Mouse (Mus musculus) kidney, postnatal 0 days (tissue): ENCODE data around the gene Ndufaf2. TPM values are rescaled to one million over a fixed set of nuclear protein-coding genes. Genes with fewer than 3 reads are reported as not detected.
A peak's percentile ranks its signal among the peaks of the same experiment; 100 is the strongest.

Experiments
- ATAC-seq: fragments of 200-750 bp; cut with Nextera tagmentation; replicated peaks from 2 replicates; pipeline ENCODE4 v1.8.0; 2017; ENCODE audit warnings: low read depth, moderate number of reproducible peaks, moderate TSS enrichment, moderate library complexity; ENCODE audit not compliant: low FRiP score
- DNase-seq: peaks from one replicate; pipeline ENCODE4 v3.0.0-alpha.2; 2016; ENCODE audit warnings: low spot score
- H3K27ac ChIP-seq: fragments of 300-500 bp; sonication (generic); 2 replicates; pipeline ENCODE4 v1.5.1; 2014; ENCODE audit warnings: mild to moderate bottlenecking
- H3K27me3 ChIP-seq: fragments of 300-500 bp; sonication (generic); 2 replicates; pipeline ENCODE4 v1.6.1; 2014; ENCODE audit warnings: low read length, mixed read lengths; ENCODE audit not compliant: insufficient read depth
- H3K36me3 ChIP-seq: fragments of 300-500 bp; sonication (generic); 2 replicates; pipeline ENCODE4 v1.6.1; 2014; ENCODE audit warnings: low read length, mixed read lengths; ENCODE audit not compliant: insufficient read depth
- H3K4me1 ChIP-seq: fragments of 300-500 bp; sonication (generic); replicated peaks from 2 replicates; pipeline ENCODE4 v1.6.1; 2014; ENCODE audit warnings: antibody characterized with exemption, low read length, mixed read lengths; ENCODE audit not compliant: insufficient read depth
- H3K4me2 ChIP-seq: fragments of 300-500 bp; sonication (generic); 2 replicates; pipeline ENCODE4 v1.6.1; 2014; ENCODE audit warnings: mild to moderate bottlenecking, low read length, moderate library complexity, mixed read lengths
- H3K4me3 ChIP-seq: fragments of 300-500 bp; sonication (generic); replicated peaks from 2 replicates; pipeline ENCODE4 v1.5.1; 2014; ENCODE audit warnings: low read depth, low read length
- H3K9ac ChIP-seq: fragments of 300-500 bp; sonication (generic); 2 replicates; pipeline ENCODE4 v1.6.1; 2014; ENCODE audit warnings: low read depth, low read length
- H3K9me3 ChIP-seq: fragments of 300-500 bp; sonication (generic); replicated peaks from 2 replicates; pipeline ENCODE4 v1.6.1; 2016; ENCODE audit warnings: low read length, inconsistent platforms, mixed read lengths
- CTCF ChIP-seq: IDR thresholded peaks from 2 replicates; pipeline ENCODE4 v1.5.1; 2016; ENCODE audit warnings: antibody characterized with exemption, low read depth, mild to moderate bottlenecking, moderate library complexity
- WGBS: fragments of 180-500 bp; shearing (Covaris S2); extraction: QIAGEN DNeasy Blood & Tissue Kit; methylation state at CpG from one replicate; pipeline ENCODE4 v1.1.7; 2014; 5-methylcytosine and 5-hydroxymethylcytosine counted together
- polyA plus RNA-seq: library from polyadenylated mRNA; unstranded; fragments of >200 nt; fragmentation: Nextera tagmentation; extraction: Ambion mirVana; gene quantifications from 2 replicates; pipeline ENCODE4 v1.2.1, GENCODE M21; 2015

Ndufaf2 gene
- polyA plus RNA-seq, 1 experiment from 2014 or later = 79.3 TPM

DNA sequence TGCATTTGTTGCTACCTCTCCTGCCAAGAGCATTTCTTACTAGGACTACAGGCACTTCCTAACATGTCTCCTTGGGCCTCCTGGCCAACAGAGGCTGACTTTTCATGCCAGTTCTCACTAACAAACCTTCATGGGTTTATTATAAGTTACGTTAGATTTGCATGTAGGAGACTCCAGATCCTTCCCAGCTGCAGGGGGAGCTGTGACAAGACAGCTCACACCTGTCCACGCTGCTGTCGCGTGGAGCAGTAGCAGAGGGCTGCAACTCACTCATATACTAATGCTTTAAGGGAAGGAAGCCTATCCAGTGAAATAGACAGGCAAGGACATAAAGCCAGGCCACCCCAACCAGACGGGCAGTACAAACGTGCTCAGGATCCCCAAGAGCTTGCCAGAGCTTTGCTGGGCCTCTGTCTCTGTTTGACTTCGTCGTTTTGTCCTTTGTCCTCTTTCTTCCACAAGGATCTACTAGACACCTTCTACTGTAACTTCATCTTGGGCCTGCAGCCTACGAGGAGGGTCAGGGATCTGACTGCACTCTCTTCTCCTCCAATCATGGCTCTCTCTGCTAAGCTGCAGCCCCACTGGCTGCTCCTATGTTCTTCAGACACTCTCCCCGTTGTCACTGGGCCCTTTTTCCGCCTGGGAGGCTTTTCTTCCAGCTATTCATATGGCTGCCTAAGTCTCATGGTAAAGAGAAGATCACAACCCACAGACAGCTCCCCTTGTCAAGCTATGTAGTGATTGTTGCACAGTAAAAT is 94.9 kb downstream of the Ndufaf2 start:
- ATAC-seq = no peak
- Histone ChIP-seq H3K4me2 (no peak overlapping the region), H3K4me1 (peaks cover 10% of the 10 kb centered on the region), H3K27ac (no peak overlapping the region), H3K27me3 (no peaks in the 10 kb centered on the region), H3K9ac (no peak overlapping the region), H3K9me3 (no peaks in the 10 kb centered on the region), H3K36me3 (no peaks in the 10 kb centered on the region), H3K4me3 (no peak overlapping the region)
- TF ChIP-seq CTCF = no peak
- DNase-seq = no peak
- 72% methylated on average over 11 of the region's 11 CpGs for WGBS

DNA sequence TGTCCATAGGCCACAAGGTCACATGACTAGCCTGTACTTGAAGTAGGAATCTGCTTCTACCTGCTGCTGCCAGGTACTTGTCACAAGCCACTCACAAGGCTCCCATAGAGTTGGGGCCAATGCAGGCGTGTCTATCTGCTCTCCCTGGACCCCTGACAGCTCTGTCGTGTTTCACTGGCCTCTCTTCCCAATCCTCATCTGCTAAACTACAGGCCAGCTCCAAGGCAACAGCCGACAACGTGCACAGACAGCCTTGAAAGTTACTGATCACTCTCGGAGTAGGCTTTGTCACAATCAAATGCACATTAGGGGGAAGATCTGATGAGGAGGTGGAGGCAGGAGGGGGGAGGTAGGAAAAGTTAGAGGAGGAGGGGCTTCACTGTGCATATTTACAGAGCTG is 95.5 kb downstream of the Ndufaf2 start:
- no peak overlapping the region for H3K4me2 ChIP-seq
- TF ChIP-seq CTCF = no peak
- no peak overlapping the region for H3K27ac ChIP-seq
- H3K36me3 ChIP-seq = no peaks in the 10 kb centered on the region
- no peaks in the 10 kb centered on the region for H3K27me3 ChIP-seq
- DNase-seq (no peak), ATAC-seq (no peak)
- H3K9ac ChIP-seq = no peak overlapping the region
- no peaks in the 10 kb centered on the region for H3K9me3 ChIP-seq
- H3K4me1 ChIP-seq = peaks cover 10% of the 10 kb centered on the region
- no peak overlapping the region for H3K4me3 ChIP-seq
- WGBS = 81% methylated on average over 5 of the region's 5 CpGs

DNA sequence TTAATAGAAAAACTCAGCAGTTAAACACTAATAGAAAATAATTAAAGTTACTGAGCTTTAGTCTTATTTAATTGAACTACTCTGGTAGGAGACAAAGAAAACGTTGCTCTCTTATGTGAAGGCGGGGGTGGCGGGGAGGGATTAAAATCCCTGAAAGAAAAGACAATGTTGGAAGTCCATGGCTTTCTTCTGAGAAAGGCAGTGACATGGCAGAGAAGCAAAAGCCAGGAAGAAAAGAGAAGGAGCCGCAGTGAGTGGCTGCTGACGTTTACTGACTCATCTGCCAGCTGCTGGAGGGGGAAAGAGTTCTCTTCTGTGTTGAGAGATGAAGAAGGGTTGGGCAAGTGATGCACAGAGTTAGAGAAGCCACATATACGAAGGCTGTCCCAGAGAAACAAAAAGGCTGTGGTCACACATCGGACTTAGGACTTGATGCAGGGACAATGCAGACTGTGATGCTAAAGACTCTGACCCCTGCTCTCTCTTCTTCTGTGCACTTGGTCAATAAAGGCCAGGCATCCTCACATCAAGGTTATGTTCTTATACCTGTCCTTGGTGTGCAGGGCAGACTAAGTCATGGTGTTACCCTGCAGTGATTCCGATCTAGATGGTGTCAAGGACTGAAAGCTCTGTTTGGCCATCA is 97.4 kb downstream of the Ndufaf2 start:
- DNase-seq = no peak
- WGBS = 61% methylated on average over 8 of the region's 8 CpGs
- no peak for TF ChIP-seq CTCF

DNA sequence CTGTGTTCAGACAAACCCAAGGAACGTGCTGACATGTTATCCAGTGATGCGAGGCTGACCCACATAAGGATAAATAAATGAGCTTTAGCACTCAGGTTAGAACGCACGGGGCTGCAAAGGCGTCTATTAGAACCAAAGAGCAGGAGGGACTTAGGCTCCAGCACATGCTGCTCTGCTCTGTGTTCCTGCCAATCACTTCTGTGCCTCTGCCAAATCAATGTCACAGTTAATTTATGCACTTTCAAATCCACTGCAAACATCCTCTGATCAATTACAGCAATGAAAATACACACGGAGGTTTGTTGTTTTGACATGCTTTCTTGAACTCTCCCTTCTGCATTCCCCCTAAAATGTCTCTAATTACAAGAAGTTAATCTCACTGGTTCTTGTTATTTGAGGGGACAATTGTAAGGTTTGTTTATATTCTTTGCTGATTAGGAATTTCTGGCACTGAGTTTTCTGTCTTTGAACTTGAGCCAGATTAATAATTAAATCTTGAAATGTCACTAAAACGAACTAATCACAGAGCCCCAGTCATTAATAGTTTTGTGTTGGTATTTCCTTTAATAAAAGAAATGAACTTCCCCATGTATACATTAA is 98.0 kb downstream of the Ndufaf2 start:
- Histone ChIP-seq H3K9ac (no peak overlapping the region), H3K9me3 (no peaks in the 10 kb centered on the region), H3K4me2 (no peak overlapping the region), H3K36me3 (no peaks in the 10 kb centered on the region), H3K27ac (0 out of 2 replicates have a peak overlapping the region, but pooled peaks have one; percentile 9), H3K4me1 (peaks cover 18% of the 10 kb centered on the region), H3K27me3 (no peaks in the 10 kb centered on the region), H3K4me3 (no peak overlapping the region)
- ATAC-seq = no peak
- WGBS = 25% methylated on average over 7 of the region's 7 CpGs
- peak; percentile 73 for DNase-seq
- TF ChIP-seq CTCF = no peak

More for the DNA sequence above, 97.4 kb downstream of the Ndufaf2 start:
- Histone ChIP-seq H3K4me3 (no peak overlapping the region), H3K4me1 (peaks cover 18% of the 10 kb centered on the region), H3K9ac (no peak overlapping the region), H3K27me3 (no peaks in the 10 kb centered on the region), H3K9me3 (no peaks in the 10 kb centered on the region), H3K27ac (no peak overlapping the region), H3K36me3 (no peaks in the 10 kb centered on the region), H3K4me2 (no peak overlapping the region)
- ATAC-seq = no peak

DNA sequence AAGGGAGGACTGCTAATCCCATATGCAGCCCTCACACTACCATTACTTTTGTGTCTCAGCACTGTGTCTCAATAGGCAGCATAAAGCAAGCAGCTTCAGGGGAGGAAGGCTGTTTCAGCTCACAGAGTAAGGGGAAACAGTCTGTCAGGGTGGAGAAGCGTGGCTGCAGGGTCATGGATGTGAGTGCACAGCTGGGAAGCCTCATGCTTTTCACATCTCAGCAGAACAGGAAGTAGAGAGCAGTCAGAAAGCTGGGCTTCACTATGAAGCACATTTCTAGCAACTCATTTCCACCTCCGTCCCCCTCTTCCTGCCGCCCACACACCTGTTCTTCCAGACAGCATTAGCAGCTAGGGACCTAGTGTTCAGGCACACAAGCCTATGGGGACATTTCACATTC is 101.5 kb downstream of the Ndufaf2 start:
- Histone ChIP-seq H3K27me3 (no peaks in the 10 kb centered on the region), H3K9ac (no peak overlapping the region), H3K9me3 (no peaks in the 10 kb centered on the region), H3K4me3 (no peak overlapping the region), H3K36me3 (no peaks in the 10 kb centered on the region), H3K4me2 (no peak overlapping the region), H3K27ac (peak overlapping the region; percentile 42; the same call in 1 of the 2 replicates), H3K4me1 (peaks cover 18% of the 10 kb centered on the region)
- TF ChIP-seq CTCF = no peak
- DNase-seq = peak; percentile 87
- ATAC-seq = peak; percentile 78
- WGBS = 17% methylated on average over 3 of the region's 3 CpGs

DNA sequence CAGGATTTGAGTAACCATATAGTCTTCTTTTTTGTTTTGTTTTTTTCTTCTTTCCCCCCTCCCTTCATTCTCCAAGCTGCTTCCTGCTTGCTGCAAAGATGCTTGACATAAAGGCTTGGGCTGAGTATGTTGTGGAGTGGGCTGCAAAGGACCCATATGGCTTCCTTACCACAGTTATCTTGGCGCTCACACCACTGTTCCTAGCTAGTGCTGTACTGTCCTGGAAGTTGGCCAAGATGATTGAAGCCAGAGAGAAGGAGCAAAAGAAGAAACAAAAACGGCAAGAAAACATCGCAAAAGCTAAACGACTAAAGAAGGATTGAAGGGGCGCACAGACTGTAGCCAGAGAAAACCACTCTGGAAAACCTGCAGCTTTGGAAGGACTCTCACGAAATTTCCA is 111.1 kb downstream of the Ndufaf2 start:
- no peak overlapping the region for H3K27ac ChIP-seq
- no peak overlapping the region for H3K4me3 ChIP-seq
- DNase-seq = no peak

More for the DNA sequence above, 111.1 kb downstream of the Ndufaf2 start:
- Histone ChIP-seq H3K9me3 (no peaks in the 10 kb centered on the region), H3K27me3 (no peaks in the 10 kb centered on the region), H3K36me3 (no peaks in the 10 kb centered on the region), H3K9ac (no peak overlapping the region), H3K4me2 (no peak overlapping the region), H3K4me1 (peaks cover 10% of the 10 kb centered on the region; the same call in 1 of the 2 replicates)
- no peak for ATAC-seq
- WGBS = 80% methylated on average over 6 of the region's 6 CpGs
- no peak for TF ChIP-seq CTCF
